Mouse (Mus musculus): ENCODE measurements at regions not wholly inside any gene's neighbourhood (a gene's known extent, or its start where the extent isn't known, plus 50 kb on each side); places are given as distances from the start of the nearest gene placed in this dataset.

DNA sequence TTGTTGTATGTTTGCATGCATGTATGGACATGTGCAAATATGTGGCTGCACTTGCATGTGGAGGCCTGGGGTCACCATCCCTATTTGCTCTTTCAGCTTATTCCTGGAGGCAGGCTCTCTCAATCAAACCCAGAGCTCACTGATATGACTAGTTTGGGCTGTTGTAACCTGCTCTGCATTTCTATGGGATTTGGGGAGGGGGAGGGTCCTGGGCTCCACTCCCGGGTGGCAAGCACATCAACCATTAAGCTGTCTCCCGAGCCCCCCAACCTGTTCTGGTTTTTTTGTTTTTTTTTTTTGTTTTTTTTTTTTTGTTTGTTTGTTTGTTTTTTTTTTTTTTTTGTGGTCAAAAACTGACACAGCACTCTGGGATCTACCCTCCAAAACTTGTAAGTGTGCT is 386.5 kb downstream of the Med13l start:
- no peak overlapping the region for H3K4me2 ChIP-seq (ENCODE audit: low read depth, low read length)
- H3K9ac ChIP-seq (replicated peaks; ENCODE audit: low read length), result no peak overlapping the region
- 11% methylated on average over 2 of the region's 2 CpGs for WGBS
- no peak for TF ChIP-seq CTCF (IDR thresholded peaks at IDR 0.05; ENCODE audit: low read depth)
- H3K36me3 ChIP-seq (ENCODE audit: insufficient read depth, low read length), result no peaks in the 10 kb centered on the region
- H3K4me1 ChIP-seq (ENCODE audit: insufficient read depth, low read length), result peaks cover 4% of the 10 kb centered on the region; the same call in 1 of the 2 replicates
- ATAC-seq, result no peak
- no peak overlapping the region for H3K27ac ChIP-seq
- no peaks in the 10 kb centered on the region for H3K9me3 ChIP-seq (ENCODE audit: low read length)
- no peak overlapping the region for H3K4me3 ChIP-seq (ENCODE audit: low read length)
- DNase-seq (ENCODE audit: low spot score), result no peak
- no peaks in the 10 kb centered on the region for H3K27me3 ChIP-seq (ENCODE audit: insufficient read depth, low read length)

DNA sequence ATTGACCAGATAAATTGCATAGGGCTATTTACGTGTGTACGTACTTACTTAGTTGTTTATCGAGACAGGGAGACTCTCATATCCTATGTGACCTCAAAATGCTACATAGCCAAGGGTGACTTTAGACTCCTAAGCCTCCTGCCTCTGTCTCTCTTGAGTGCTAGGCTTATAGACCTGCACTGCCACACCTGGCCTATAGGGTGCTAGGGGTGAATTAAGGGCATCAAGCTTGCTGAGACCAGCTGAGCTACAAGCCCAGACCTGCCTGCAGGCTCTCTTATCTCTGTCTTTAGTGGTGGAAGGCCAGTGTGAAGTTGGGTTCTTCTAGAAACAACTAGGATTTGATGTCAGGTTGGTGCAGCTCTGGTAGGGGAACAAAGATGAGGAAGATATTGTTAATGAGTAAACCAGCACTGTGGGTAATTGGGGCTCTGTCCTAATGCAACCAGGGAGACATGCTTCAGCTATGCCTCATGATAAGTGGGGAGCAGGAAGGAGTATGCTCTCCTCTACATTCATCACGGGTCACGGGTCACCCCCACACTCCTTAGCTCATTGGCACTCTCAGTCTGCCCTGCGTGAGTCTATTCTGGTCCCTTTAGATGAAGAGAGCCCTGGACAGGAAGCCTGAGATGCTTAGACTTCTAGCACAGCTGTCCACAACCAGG is 387.8 kb downstream of the Med13l start:
- Histone ChIP-seq H3K27me3 (ENCODE audit: insufficient read depth, low read length) (no peaks in the 10 kb centered on the region), H3K4me3 (ENCODE audit: low read length) (no peak overlapping the region), H3K4me2 (ENCODE audit: low read depth, low read length) (no peak overlapping the region), H3K9me3 (ENCODE audit: low read length) (no peaks in the 10 kb centered on the region), H3K36me3 (ENCODE audit: insufficient read depth, low read length) (no peaks in the 10 kb centered on the region), H3K9ac (replicated peaks; ENCODE audit: low read length) (no peak overlapping the region), H3K4me1 (ENCODE audit: insufficient read depth, low read length) (peaks cover 4% of the 10 kb centered on the region; the same call in 1 of the 2 replicates), H3K27ac (no peak overlapping the region)
- 89% methylated on average over 6 of the region's 6 CpGs for WGBS
- no peak for DNase-seq (ENCODE audit: low spot score)
- TF ChIP-seq CTCF (IDR thresholded peaks at IDR 0.05; ENCODE audit: low read depth), result no peak
- ATAC-seq, result no peak

DNA sequence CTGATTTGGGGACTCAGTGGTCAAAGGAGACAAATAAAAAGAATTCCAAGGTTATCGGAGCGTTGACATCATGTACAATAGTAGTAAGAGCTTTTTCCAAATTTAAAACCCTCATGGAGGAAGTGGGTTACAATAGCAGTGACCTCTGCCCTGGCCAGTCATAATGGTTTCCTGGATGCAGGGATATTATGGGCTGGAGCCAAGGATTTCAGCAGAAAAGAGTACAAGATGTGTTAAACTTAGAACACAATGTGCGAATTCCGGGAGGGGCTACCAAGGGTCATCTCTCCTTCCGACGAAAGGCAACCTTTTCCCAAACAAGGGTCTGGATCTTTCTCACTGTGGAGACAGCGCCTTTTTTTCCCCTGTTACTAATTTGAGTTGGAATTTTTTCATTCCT is 390.6 kb downstream of the Med13l start:
- H3K9me3 ChIP-seq (ENCODE audit: low read length), result no peaks in the 10 kb centered on the region
- no peaks in the 10 kb centered on the region for H3K36me3 ChIP-seq (ENCODE audit: insufficient read depth, low read length)
- H3K4me3 ChIP-seq (ENCODE audit: low read length), result no peak overlapping the region
- peaks cover 2% of the 10 kb centered on the region; the same call in 1 of the 2 replicates for H3K4me1 ChIP-seq (ENCODE audit: insufficient read depth, low read length)
- no peak for TF ChIP-seq CTCF (IDR thresholded peaks at IDR 0.05; ENCODE audit: low read depth)
- WGBS, result 58% methylated on average over 7 of the region's 7 CpGs
- H3K4me2 ChIP-seq (ENCODE audit: low read depth, low read length), result no peak overlapping the region
- H3K27me3 ChIP-seq (ENCODE audit: insufficient read depth, low read length), result no peaks in the 10 kb centered on the region
- no peak overlapping the region for H3K27ac ChIP-seq
- DNase-seq (ENCODE audit: low spot score), result no peak
- no peak overlapping the region for H3K9ac ChIP-seq (replicated peaks; ENCODE audit: low read length)
- no peak for ATAC-seq

DNA sequence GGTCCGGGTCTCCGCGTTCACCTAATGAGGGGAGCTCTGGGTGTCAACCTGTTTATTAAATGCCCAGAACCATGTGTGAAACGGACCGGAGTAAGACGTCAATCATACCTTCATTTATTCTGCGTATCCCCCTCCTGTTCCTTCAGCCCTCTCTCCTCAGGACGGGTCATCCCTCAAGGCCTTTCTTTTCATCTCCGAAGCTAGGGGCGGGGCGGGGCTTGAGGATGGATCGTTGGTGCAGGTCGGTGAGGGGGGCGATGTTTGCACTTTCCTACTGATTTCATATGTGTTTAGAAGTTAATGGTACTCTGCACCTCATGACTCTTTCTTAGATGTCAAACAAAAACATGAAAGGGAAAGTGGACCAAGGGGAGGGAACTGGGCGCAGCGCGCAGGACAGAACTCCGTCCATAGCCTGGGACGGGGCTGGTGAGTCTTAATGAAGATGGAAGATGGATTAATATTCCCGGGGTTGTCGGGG is 400.1 kb downstream of the Med13l start:
- 78% methylated on average over 21 of the region's 21 CpGs for WGBS
- no peak for ATAC-seq
- no peaks in the 10 kb centered on the region for H3K4me1 ChIP-seq (ENCODE audit: insufficient read depth, low read length)
- H3K36me3 ChIP-seq (ENCODE audit: insufficient read depth, low read length), result no peaks in the 10 kb centered on the region
- no peak overlapping the region for H3K4me3 ChIP-seq (ENCODE audit: low read length)
- no peak for DNase-seq (ENCODE audit: low spot score)
- no peak overlapping the region for H3K4me2 ChIP-seq (ENCODE audit: low read depth, low read length)
- H3K9ac ChIP-seq (replicated peaks; ENCODE audit: low read length), result no peak overlapping the region
- no peaks in the 10 kb centered on the region for H3K27me3 ChIP-seq (ENCODE audit: insufficient read depth, low read length)
- no peak for TF ChIP-seq CTCF (IDR thresholded peaks at IDR 0.05; ENCODE audit: low read depth)
- H3K9me3 ChIP-seq (ENCODE audit: low read length), result no peaks in the 10 kb centered on the region
- no peak overlapping the region for H3K27ac ChIP-seq

DNA sequence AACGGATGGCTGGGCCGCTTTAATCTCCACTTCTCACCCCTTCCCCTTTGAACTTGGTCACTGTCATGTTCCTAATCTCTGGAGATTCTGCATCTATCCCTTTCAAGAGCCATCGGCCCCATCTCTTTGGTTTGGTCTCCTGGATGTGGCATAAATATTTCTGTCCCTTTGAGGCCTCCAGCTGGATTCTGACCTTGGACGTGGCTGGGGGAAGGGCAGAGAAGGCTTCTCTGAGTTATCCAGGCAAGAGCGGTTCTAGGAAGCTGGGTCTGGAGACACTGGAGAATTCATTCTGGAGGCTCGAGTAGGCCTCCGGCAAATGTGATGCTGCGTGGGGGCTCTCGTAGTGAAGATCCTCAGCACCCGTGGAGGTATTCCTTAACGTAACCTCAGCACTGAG is 400.6 kb downstream of the Med13l start:
- no peaks in the 10 kb centered on the region for H3K9me3 ChIP-seq (ENCODE audit: low read length)
- H3K27ac ChIP-seq, result no peak overlapping the region
- no peaks in the 10 kb centered on the region for H3K36me3 ChIP-seq (ENCODE audit: insufficient read depth, low read length)
- no peak overlapping the region for H3K4me3 ChIP-seq (ENCODE audit: low read length)
- no peak overlapping the region for H3K9ac ChIP-seq (replicated peaks; ENCODE audit: low read length)
- no peak overlapping the region for H3K4me2 ChIP-seq (ENCODE audit: low read depth, low read length)
- 83% methylated on average over 11 of the region's 11 CpGs for WGBS
- TF ChIP-seq CTCF (IDR thresholded peaks at IDR 0.05; ENCODE audit: low read depth), result no peak
- ATAC-seq (no peak), DNase-seq (ENCODE audit: low spot score) (no peak)
- no peaks in the 10 kb centered on the region for H3K27me3 ChIP-seq (ENCODE audit: insufficient read depth, low read length)
- H3K4me1 ChIP-seq (ENCODE audit: insufficient read depth, low read length), result no peaks in the 10 kb centered on the region

DNA sequence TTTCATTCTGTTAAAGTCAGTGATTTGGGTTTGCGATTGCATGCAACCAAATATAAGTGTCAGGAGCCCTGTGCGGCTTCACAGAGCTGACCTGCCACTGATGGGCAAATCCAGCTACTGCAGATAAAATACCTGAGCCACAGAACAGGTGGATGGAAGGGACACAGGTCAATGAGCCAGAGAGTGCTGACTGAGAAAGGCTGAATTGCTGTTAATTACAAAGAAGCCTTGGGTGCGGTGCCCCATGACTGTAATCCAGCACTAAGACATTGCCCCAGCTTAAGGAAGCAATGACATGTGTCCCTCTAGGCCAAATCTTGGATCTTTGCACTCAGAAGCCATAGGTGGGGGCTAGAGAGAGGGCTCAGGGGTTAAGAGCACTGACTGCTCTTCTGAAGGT is 401.7 kb downstream of the Med13l start:
- no peaks in the 10 kb centered on the region for H3K27me3 ChIP-seq (ENCODE audit: insufficient read depth, low read length)
- no peak overlapping the region for H3K9ac ChIP-seq (replicated peaks; ENCODE audit: low read length)
- no peak for TF ChIP-seq CTCF (IDR thresholded peaks at IDR 0.05; ENCODE audit: low read depth)
- ATAC-seq, result no peak
- no peak overlapping the region for H3K4me2 ChIP-seq (ENCODE audit: low read depth, low read length)
- no peak overlapping the region for H3K27ac ChIP-seq
- no peak overlapping the region for H3K4me3 ChIP-seq (ENCODE audit: low read length)
- DNase-seq (ENCODE audit: low spot score), result no peak
- H3K9me3 ChIP-seq (ENCODE audit: low read length), result no peaks in the 10 kb centered on the region
- no peaks in the 10 kb centered on the region for H3K4me1 ChIP-seq (ENCODE audit: insufficient read depth, low read length)
- no peaks in the 10 kb centered on the region for H3K36me3 ChIP-seq (ENCODE audit: insufficient read depth, low read length)
- 91% methylated on average over 3 of the region's 3 CpGs for WGBS

DNA sequence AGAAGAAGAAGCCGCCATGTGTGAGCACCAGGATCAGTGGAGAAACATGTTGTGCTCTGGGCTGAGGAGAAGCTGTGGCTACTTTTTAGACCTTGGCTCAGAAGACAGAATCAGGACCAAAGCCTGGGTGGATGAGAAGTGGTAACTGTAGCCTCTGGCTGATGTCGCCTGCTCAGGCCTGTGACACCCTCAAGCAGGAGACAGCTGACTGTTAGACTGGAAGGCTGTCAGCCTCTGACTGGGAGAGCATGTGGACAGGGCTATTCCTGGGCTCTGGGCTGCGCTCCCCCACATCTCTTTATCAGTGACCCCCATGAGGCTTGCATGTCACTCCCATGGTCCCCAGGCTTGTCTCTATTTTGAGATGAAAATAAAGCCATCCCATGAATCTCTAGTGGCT is 402.5 kb downstream of the Med13l start:
- Histone ChIP-seq H3K9ac (replicated peaks; ENCODE audit: low read length) (no peak overlapping the region), H3K4me3 (ENCODE audit: low read length) (no peak overlapping the region), H3K27ac (no peak overlapping the region), H3K27me3 (ENCODE audit: insufficient read depth, low read length) (no peaks in the 10 kb centered on the region), H3K9me3 (ENCODE audit: low read length) (no peaks in the 10 kb centered on the region), H3K4me2 (ENCODE audit: low read depth, low read length) (no peak overlapping the region), H3K4me1 (ENCODE audit: insufficient read depth, low read length) (no peaks in the 10 kb centered on the region), H3K36me3 (ENCODE audit: insufficient read depth, low read length) (no peaks in the 10 kb centered on the region)
- no peak for DNase-seq (ENCODE audit: low spot score)
- no peak for ATAC-seq
- 93% methylated on average over 3 of the region's 3 CpGs for WGBS
- TF ChIP-seq CTCF (IDR thresholded peaks at IDR 0.05; ENCODE audit: low read depth), result no peak
